Mouse (Mus musculus) intestine, embryonic 14.5 days (tissue): ENCODE results near the gene Tra2a. TPM values are rescaled to one million over a fixed set of nuclear protein-coding genes. Genes with fewer than 3 reads are reported as not detected.

Source experiments
- ATAC-seq: fragments of 200-750 bp; cut with Nextera tagmentation; replicated peaks from 2 replicates; pipeline ENCODE4 v1.8.0; 2017; ENCODE audit warnings: low read depth, moderate number of reproducible peaks, moderate TSS enrichment, moderate library complexity; ENCODE audit not compliant: low FRiP score, low TSS enrichment
- DNase-seq: peaks from one replicate; pipeline ENCODE4 v3.0.0-alpha.2; 2018; ENCODE audit warnings: low spot score
- H3K27ac ChIP-seq: fragments of 300-500 bp; sonication (generic); 2 replicates; pipeline ENCODE4 v1.5.1; 2014; ENCODE audit warnings: low read depth, mild to moderate bottlenecking, control low read depth
- H3K27me3 ChIP-seq: fragments of 300-500 bp; sonication (generic); replicated peaks from 2 replicates; pipeline ENCODE4 v1.6.1; 2014; ENCODE audit warnings: low read length, control low read depth; ENCODE audit not compliant: control insufficient read depth, insufficient read depth
- H3K36me3 ChIP-seq: fragments of 300-500 bp; sonication (generic); 2 replicates; pipeline ENCODE4 v1.6.1; 2014; ENCODE audit warnings: low read length, control low read depth; ENCODE audit not compliant: control insufficient read depth, insufficient read depth
- H3K4me1 ChIP-seq: fragments of 300-500 bp; sonication (generic); replicated peaks from 2 replicates; pipeline ENCODE4 v1.6.1; 2014; ENCODE audit warnings: low read length, control low read depth, mixed read lengths; ENCODE audit not compliant: control insufficient read depth, insufficient read depth
- H3K4me2 ChIP-seq: fragments of 300-500 bp; sonication (generic); 2 replicates; pipeline ENCODE4 v1.6.1; 2014; ENCODE audit warnings: low read length
- H3K4me3 ChIP-seq: fragments of 300-500 bp; sonication (generic); 2 replicates; pipeline ENCODE4 v1.5.1; 2014; ENCODE audit warnings: low read depth, low read length, control low read depth, mixed read lengths
- H3K9ac ChIP-seq: fragments of 300-500 bp; sonication (generic); 2 replicates; pipeline ENCODE4 v1.6.1; 2014; ENCODE audit warnings: mild to moderate bottlenecking, low read length
- H3K9me3 ChIP-seq: fragments of 300-500 bp; sonication (generic); 2 replicates; pipeline ENCODE4 v1.6.1; 2016; ENCODE audit warnings: low read length, control low read depth; ENCODE audit not compliant: control insufficient read depth
- WGBS: fragments of 180-500 bp; shearing (Covaris S2); extraction: QIAGEN DNeasy Blood & Tissue Kit; methylation state at CpG from one replicate; pipeline ENCODE4 v1.1.7; 2014; 5-methylcytosine and 5-hydroxymethylcytosine counted together
- polyA plus RNA-seq: library from polyadenylated mRNA; unstranded; fragments of >200 nt; fragmentation: Nextera tagmentation; extraction: Ambion mirVana; gene quantifications from 2 replicates; pipeline ENCODE4 v1.2.1, GENCODE M21; 2014

The Tra2a gene
- 45.6 and 45.9 TPM in 2 replicates for polyA plus RNA-seq

DNA sequence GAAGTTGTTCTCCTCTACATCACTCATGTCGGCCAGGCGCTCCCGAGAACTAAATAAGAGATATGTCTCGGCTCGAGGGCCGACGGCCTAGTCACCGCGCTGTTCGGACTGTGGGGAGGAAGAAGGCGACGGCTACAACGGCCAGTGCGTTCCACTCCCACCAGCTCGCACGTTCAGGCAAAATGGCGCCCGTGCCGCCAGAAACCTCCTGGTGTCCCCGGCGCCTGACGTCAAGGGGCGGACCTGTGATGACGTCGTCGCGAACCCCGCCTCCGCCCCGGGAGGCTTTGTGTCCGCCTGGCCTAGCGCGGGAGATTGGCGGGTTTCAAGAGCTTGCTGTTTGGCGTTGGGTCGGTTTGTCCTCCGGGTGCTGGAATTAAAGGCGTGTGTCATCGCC lies at the start of gene Tra2a:
Gene Tra2a (minus strand): TSS at position 187 of the 397 bp plus-strand sequence.
- DNase-seq (peak; percentile 99), ATAC-seq (peak; percentile 92)
- WGBS: under 1% methylated on average over 39 of the region's 39 CpGs

DNA sequence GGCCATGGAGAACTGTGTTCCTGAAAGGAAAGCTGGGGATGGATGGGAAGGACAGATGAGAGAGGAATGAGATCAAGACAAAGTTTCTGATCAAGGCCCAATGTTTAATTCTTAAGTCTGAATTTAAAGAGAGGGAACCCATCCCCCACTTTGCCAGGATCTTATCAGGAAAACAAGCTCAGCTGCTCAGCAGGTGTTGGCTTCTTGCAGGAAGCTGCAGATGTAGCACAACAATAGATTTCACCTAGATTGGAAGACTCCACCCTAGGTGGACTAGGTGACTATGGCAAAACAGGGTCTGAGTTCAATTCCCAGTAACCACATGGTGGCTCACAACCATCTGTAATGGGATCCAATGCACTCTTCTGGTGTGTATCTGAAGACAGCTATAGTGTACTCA lies 34.5 kb upstream of the Tra2a start:
- Histone ChIP-seq H3K4me3 (no peak overlapping the region), H3K4me2 (no peak overlapping the region), H3K27ac (no peak overlapping the region), H3K9me3 (no peaks in the 10 kb centered on the region), H3K4me1 (no peaks in the 10 kb centered on the region), H3K9ac (no peak overlapping the region), H3K36me3 (no peaks in the 10 kb centered on the region), H3K27me3 (no peaks in the 10 kb centered on the region)
- ATAC-seq (no peak), DNase-seq (no peak)

More for the DNA sequence above, at the start of gene Tra2a:
- H3K36me3 ChIP-seq: 0 out of 2 replicates have a peak, but pooled peaks cover 3% of the 10 kb centered on the region
- peak within 1 kb of the TSS; percentile 83 for H3K4me2 ChIP-seq
- H3K4me1 ChIP-seq: peaks cover 19% of the 10 kb centered on the region
- no peaks in the 10 kb centered on the region for H3K27me3 ChIP-seq
- H3K9me3 ChIP-seq: no peaks in the 10 kb centered on the region
- peak within 1 kb of the TSS; percentile 99 for H3K27ac ChIP-seq
- H3K9ac ChIP-seq: peak within 1 kb of the TSS; percentile 98
- peak within 1 kb of the TSS; percentile 99 for H3K4me3 ChIP-seq

DNA sequence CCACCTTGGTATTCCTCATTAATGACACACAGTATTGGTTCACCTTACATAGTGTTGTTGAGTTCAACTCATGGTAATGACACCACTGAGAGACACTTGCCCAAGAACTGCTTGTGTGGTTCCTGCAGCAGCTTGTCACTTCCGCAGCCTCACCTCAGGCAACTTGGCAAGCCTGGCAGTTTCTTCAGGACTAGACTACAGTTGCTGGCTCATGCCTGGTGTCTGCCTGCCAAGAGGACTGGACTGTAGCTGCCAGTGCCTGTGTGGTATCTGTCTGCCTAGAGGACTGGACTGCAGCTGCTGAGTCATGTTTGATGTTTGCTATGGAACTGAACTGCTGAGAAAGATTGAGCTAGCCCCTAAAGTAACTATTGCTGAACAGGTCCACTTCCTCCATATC lies 18.3 kb upstream of the Tra2a start:
- Histone ChIP-seq H3K4me2 (no peak overlapping the region), H3K27ac (no peak overlapping the region), H3K9me3 (no peaks in the 10 kb centered on the region), H3K9ac (no peak overlapping the region), H3K4me3 (no peak overlapping the region), H3K27me3 (no peaks in the 10 kb centered on the region), H3K4me1 (no peaks in the 10 kb centered on the region), H3K36me3 (no peaks in the 10 kb centered on the region)
- DNase-seq (no peak), ATAC-seq (no peak)
- WGBS: 93% methylated on average over 1 of the region's 1 CpGs

DNA sequence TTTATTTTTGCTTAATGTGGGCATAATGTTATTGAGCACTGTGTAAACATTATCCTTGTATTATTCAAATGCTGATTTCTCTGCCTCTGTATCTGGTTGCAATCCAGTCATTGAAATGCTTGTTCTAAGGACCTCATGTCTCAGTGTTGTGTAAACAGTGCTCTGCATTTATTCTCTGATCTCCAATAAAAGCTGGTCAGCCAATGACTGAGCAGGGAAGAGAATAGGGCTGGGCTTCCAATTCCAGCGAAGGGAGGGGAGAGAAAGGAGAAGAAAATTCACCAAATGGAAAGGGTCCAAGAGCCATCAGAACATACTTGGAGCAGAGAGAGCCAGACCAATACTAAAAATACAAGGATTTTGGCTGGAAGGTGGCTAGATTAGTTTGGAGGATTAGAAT lies 17.1 kb upstream of the Tra2a start:
- WGBS: 30% methylated on average over 1 of the region's 1 CpGs

DNA sequence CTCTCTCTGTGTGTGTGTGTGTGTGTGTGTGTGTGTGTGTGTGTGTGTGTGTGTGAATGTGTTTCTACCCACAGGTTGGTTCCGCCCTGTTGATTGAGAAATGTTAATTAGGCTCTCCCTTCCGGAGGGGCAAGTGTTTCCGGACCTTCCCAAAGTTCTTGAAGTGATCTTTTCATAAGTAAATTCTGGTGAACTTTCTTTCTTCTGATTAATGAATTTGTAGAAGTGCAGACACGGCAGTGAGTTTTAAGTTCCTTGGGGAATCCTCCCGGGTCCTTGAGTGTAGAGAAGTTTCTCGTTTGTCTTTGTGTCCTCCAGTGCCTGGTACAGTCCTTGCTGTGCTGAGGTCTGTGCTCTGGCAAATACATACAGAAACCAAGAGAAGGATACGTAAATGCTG lies 11.5 kb upstream of the Tra2a start:
- H3K4me2 ChIP-seq: no peak overlapping the region
- no peak for DNase-seq
- H3K9ac ChIP-seq: no peak overlapping the region
- H3K36me3 ChIP-seq: no peaks in the 10 kb centered on the region
- H3K4me3 ChIP-seq: no peak overlapping the region
- 80% methylated on average over 7 of the region's 7 CpGs for WGBS
- H3K4me1 ChIP-seq: no peaks in the 10 kb centered on the region
- no peaks in the 10 kb centered on the region for H3K9me3 ChIP-seq
- no peak overlapping the region for H3K27ac ChIP-seq
- no peak for ATAC-seq
- no peaks in the 10 kb centered on the region for H3K27me3 ChIP-seq

More for the DNA sequence above, 17.1 kb upstream of the Tra2a start:
- no peak overlapping the region for H3K9ac ChIP-seq
- no peaks in the 10 kb centered on the region for H3K27me3 ChIP-seq
- no peaks in the 10 kb centered on the region for H3K9me3 ChIP-seq
- no peak for DNase-seq
- no peak overlapping the region for H3K27ac ChIP-seq
- H3K4me3 ChIP-seq: no peak overlapping the region
- no peaks in the 10 kb centered on the region for H3K4me1 ChIP-seq
- H3K4me2 ChIP-seq: no peak overlapping the region
- no peaks in the 10 kb centered on the region for H3K36me3 ChIP-seq
- ATAC-seq: no peak

DNA sequence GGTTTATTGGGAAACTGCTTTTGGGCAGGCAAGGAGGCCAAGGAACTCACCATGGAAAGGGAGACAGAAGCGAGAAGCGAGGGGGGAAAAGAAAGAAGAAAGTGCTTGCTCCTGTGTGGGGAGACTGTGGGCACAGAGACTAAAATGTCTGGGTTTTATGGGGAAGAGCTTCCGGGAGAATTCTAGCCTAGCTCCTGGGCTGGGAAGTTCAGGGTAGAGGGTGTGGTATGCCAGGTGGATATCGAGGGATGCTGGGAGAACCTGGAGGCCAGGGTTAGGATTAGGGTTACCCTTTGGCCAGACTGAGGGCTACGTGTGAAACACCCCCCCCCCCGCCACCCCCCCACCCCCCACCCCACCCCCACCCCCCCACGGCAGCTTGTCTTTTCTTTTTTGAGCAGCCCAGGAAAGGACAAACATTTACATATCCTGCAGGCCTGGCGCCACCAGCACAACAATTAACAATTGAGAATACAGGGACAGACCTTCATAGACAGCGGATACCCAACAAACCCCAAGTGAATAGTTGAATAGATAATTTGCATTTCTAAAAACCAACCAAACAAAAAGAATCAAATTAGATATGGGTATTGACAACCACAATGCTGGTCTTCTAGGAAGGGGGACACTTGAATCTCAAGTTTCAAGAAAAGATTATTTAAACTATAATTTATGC lies 10.7 kb upstream of the Tra2a start:
- no peaks in the 10 kb centered on the region for H3K27me3 ChIP-seq
- no peak overlapping the region for H3K27ac ChIP-seq
- no peak overlapping the region for H3K4me2 ChIP-seq
- no peak overlapping the region for H3K9ac ChIP-seq
- H3K9me3 ChIP-seq: no peaks in the 10 kb centered on the region
- DNase-seq (no peak), ATAC-seq (no peak)
- 60% methylated on average over 9 of the region's 9 CpGs for WGBS
- H3K4me3 ChIP-seq: no peak overlapping the region
- H3K4me1 ChIP-seq: no peaks in the 10 kb centered on the region
- H3K36me3 ChIP-seq: no peaks in the 10 kb centered on the region

DNA sequence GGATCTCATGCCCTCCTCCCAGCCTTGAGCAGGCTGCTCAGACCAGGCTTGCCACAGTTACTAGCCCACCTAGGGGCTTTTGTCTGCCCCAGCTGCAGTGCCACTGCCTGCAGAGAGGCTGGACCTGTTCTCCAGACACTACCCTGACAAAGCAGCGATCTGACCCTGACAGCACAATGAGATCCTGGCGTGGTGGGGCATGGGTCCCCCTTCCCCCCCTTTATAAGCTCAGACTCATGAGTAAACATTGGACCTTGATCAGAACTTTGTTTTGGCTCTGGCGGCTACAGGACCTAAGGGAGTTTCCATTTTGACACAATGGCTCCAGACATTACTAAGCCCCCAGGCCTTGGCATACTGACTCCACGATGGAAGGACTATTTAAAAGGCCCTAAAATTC lies 10.1 kb upstream of the Tra2a start:
- Histone ChIP-seq H3K9ac (no peak overlapping the region), H3K27me3 (no peaks in the 10 kb centered on the region), H3K9me3 (no peaks in the 10 kb centered on the region), H3K4me3 (no peak overlapping the region), H3K4me1 (no peaks in the 10 kb centered on the region), H3K4me2 (no peak overlapping the region), H3K36me3 (no peaks in the 10 kb centered on the region), H3K27ac (no peak overlapping the region)
- WGBS: 38% methylated on average over 4 of the region's 4 CpGs
- DNase-seq (no peak), ATAC-seq (no peak)

DNA sequence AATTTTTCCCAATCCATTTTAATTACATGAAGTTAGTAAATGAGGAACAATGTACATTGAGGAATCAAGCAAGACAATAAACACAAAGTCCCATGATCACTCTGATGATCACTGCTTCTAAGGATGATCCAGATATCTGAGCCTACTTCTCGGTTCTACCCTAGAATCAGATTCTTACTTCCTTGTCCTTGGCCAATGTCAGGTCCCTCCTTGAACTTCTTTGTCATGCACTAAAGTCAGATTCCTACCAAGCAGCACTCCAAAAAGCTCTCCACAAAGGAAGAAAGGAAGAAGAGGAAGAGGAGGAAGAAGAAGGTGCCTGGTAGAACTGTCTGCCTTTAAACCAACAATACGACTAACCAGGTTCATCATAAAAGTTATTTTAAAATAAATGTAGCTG lies 9.0 kb upstream of the Tra2a start:
- no peak overlapping the region for H3K27ac ChIP-seq
- WGBS: 93% methylated on average over 2 of the region's 2 CpGs
- no peak for DNase-seq
- no peaks in the 10 kb centered on the region for H3K27me3 ChIP-seq
- H3K4me3 ChIP-seq: no peak overlapping the region
- H3K9me3 ChIP-seq: no peaks in the 10 kb centered on the region
- ATAC-seq: no peak
- H3K9ac ChIP-seq: no peak overlapping the region
- H3K36me3 ChIP-seq: no peaks in the 10 kb centered on the region
- H3K4me2 ChIP-seq: no peak overlapping the region
- H3K4me1 ChIP-seq: no peaks in the 10 kb centered on the region

DNA sequence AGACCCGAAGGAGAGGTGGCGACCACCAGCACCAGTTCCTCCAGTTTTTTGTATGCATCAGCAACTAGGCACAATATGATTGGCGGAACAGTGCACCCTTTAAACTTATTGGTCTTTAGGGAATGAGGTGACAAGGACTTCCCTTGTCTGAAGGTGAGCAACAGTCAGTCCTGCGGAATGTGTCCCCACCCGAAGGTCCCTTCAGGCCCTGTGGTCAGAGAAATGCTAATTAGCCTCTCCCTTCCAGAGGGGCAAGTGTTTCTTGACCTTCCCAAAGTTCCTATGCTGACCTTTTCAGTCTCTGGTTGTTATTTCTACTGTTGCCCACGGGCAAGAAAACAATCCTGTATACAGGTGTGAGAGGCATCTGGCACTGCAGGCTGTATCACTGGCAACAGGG lies 8.0 kb upstream of the Tra2a start:
- Histone ChIP-seq H3K4me1 (no peaks in the 10 kb centered on the region), H3K9me3 (no peaks in the 10 kb centered on the region), H3K4me2 (no peak overlapping the region), H3K4me3 (no peak overlapping the region), H3K36me3 (no peaks in the 10 kb centered on the region), H3K9ac (no peak overlapping the region), H3K27me3 (no peaks in the 10 kb centered on the region), H3K27ac (no peak overlapping the region)
- 83% methylated on average over 6 of the region's 6 CpGs for WGBS
- ATAC-seq (no peak), DNase-seq (no peak)
